Mouse (Mus musculus) G1E (cell line): Measurements from ENCODE around the gene Hpse2.
A peak's percentile ranks its signal among the peaks of the same experiment; 100 is the strongest.

Experiments used
- CTCF ChIP-seq: IDR thresholded peaks from 2 replicates; pipeline ENCODE4 v1.5.1; 2012; ENCODE audit warnings: low read depth, low read length, inconsistent platforms, mixed read lengths
- GATA1 ChIP-seq: IDR thresholded peaks from 2 replicates; pipeline ENCODE4 v1.6.1; 2012; ENCODE audit warnings: borderline replicate concordance, low read length, inconsistent platforms, mixed read lengths
- TAL1 ChIP-seq: conservative IDR thresholded peaks from 2 replicates; pipeline ENCODE4 v1.6.1; 2012; ENCODE audit warnings: low read depth, low read length, inconsistent platforms, mixed read lengths

DNA sequence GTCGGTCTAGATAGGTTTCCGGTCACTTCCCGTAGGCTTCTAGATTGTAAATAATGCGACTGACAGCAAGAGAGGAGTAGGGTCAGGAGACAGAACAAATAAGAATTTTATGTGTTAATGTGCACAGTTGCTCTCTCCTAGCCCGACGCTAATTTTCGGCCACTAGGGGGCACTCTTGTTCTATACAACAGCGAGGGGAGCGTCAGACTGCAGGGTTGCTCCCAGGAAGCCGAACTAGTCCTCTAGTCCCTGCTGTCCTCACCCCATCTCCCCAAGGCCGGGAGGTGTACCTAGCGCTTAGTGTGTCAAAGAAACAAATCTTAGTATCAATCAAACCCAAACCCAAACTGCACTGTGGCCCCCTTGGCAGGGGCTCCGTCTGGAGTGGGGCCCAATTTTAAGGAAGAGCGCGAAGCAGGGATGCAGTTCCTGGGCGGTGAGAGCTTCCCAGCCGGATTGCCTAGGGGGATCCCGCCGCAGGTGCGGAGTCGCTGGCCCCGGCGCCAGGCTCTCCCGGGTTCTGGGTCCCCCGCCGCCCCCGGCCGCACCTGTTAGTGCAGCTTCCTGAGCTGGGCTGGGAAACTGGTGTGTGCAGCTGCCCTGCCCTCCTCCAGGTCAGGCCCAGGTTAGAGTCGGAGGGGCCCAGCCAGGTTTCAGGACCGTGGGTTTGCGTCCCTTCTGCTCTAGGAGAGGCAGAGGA is 593.1 kb downstream of the Hpse2 start:
- TF ChIP-seq CTCF, result peak; percentile 55
- no peak for TF ChIP-seq TAL1
- TF ChIP-seq GATA1, result no peak
